Mouse (Mus musculus) gastrocnemius, adult 18-20 months (tissue): ENCODE data around the gene Rnf26. TPM values are rescaled to one million over a fixed set of nuclear protein-coding genes. Genes with fewer than 3 reads are reported as not detected.

ENCODE experiments used
- DNase-seq: peaks from one replicate; pipeline ENCODE4 v3.0.0; 2021; ENCODE audit warnings: low spot score
- long read RNA-seq, 2 experiments: library from polyadenylated mRNA; stranded (forward); transcript quantifications; one replicate each; pipeline ENCODE4 v2.0.0; 2021
- total RNA-seq, 2 experiments: library from RNA; stranded (reverse); gene quantifications; 2 replicates each; pipeline ENCODE4 v1.2.3; 2021

Gene Rnf26
- 1 to 10 TPM; 1.5 to 3.0 TPM for total RNA-seq
- long read RNA-seq, experiment 1, transcript Rnf26-201 (1 exons, 2,724 nt) = major isoform, 6 of 6 reads
- long read RNA-seq, experiment 1, partial matches to known transcripts = 0 of 6 reads
- long read RNA-seq, experiment 1, other reads (novel, unspliced or antisense) = 0 of 6 reads
- long read RNA-seq, experiment 2, transcript Rnf26-201 (1 exons, 2,724 nt) = major isoform, 8 of 8 reads
- long read RNA-seq, experiment 2, partial matches to known transcripts = 0 of 8 reads
- long read RNA-seq, experiment 2, other reads (novel, unspliced or antisense) = 0 of 8 reads

- DNase-seq = peak; percentile 99
Observed at GRCm38 (mm10) chr9:44113105-44113789, at the start of gene Rnf26, which contains the start of gene Gm49380. Gene Rnf26, minus strand, starts transcription at chr9:44113517. Gene Gm49380, minus strand, starts transcription at chr9:44113500.

DNA sequence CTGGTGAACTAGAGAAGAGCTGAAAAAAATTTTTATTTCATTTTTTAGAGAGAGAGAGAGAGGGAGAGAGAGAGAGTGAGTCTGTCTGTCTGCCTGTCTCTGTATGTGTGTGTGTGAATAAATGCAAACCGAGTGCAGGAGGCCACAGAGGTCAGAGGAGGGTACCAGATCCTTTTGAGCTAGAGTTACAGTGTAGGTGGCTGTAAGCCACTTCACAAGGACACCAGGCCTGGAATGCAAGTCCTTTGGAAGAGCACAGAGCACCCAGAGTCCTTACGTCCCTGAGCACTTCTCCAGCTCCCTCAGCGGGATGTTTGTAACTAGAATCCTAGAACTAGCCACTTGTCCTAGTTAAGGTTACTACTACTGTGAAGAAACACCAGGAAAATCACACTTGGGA, 46.6 kb upstream of the Rnf26 start:
- peak; percentile 23 for DNase-seq

- DNase-seq = peak; percentile 47
Observed at GRCm38 (mm10) chr9:44147290-44147689, 34.0 kb upstream of the Rnf26 start.

GRCm38 (mm10) chr9:44144718-44145060, 31.4 kb upstream of the Rnf26 start:
- no peak for DNase-seq

- peak; percentile 23 for DNase-seq
Observed at GRCm38 (mm10) chr9:44144023-44144717, 30.9 kb upstream of the Rnf26 start.

GRCm38 (mm10) chr9:44143421-44143820, 30.1 kb upstream of the Rnf26 start:
- DNase-seq = no peak

DNA sequence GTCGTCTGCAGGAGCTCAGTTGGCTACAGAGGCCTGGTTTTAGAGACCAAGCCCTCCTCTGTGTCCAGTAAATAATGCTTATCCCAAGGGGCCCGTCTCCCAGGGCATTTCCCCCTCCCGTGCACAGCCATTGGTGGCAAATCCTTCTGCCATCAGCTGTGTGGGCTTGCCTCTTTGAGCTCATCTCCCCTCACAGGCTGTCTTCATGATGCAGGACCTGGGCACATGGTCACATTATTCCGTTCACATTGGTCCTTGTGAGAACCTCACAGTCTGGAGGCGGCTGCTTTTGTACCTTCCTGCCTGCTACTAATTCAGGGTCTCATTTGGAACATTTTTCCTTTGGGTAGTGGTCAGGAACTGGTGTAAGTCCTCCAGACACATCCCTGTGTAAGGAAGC, 28.6 kb upstream of the Rnf26 start:
- DNase-seq = no peak

GRCm38 (mm10) chr9:44137846-44138245, 24.5 kb upstream of the Rnf26 start:
- DNase-seq = no peak

- DNase-seq = no peak
Observed at GRCm38 (mm10) chr9:44135731-44136411, 22.6 kb upstream of the Rnf26 start.

- DNase-seq = peak; percentile 20
Observed at GRCm38 (mm10) chr9:44134851-44135730, 21.8 kb upstream of the Rnf26 start.

- peak; percentile 76 for DNase-seq
Observed at GRCm38 (mm10) chr9:44134101-44134850, 21.0 kb upstream of the Rnf26 start, which contains the start of gene Mcam. Gene Mcam, plus strand, starts transcription at chr9:44134469.

DNA sequence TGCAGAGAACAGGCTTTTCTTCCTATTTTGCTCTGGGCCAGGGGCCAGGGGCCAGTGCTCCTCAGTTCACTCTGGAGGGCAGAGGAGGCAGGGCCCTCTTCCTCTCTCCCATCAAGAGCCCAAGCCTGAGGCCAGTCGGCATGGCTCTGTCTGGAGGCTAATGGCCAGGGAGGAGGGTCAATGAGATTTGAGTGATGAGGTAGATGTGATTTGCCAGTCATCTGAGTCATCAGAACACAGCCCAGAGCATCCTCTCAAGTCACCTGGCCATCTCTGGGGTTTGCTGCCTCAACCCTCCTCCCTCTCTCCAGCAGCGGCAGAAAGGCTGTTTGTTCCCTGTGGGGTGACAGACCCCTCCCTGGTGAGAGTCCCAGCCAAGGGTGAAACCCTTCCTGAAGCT, 20.0 kb upstream of the Rnf26 start:
- no peak for DNase-seq

GRCm38 (mm10) chr9:44132200-44132599, 18.9 kb upstream of the Rnf26 start:
- DNase-seq = no peak

GRCm38 (mm10) chr9:44131276-44131590, 17.9 kb upstream of the Rnf26 start:
- DNase-seq = no peak

- DNase-seq = no peak
Observed at GRCm38 (mm10) chr9:44130581-44131275, 17.4 kb upstream of the Rnf26 start.

DNA sequence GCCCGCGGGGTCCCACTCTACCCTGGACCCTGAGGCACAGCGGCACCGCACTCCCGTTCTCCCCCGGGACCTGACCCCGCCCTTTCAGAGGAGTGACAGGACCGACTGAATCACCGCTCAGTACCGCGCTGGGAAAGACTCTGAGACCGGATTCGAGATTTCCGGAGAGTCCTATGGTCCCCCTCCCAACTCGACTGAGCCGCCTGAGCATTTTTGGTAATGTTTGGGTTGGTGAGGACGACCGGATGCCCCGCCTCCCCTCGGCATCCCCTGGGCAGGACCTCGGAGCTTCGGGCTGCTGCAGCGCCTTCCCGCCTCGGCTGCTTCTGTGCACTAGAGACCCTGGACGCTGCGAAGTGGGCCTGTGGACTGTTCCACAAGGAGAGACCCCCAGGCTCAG, 16.7 kb upstream of the Rnf26 start:
- DNase-seq = peak; percentile 63

DNA sequence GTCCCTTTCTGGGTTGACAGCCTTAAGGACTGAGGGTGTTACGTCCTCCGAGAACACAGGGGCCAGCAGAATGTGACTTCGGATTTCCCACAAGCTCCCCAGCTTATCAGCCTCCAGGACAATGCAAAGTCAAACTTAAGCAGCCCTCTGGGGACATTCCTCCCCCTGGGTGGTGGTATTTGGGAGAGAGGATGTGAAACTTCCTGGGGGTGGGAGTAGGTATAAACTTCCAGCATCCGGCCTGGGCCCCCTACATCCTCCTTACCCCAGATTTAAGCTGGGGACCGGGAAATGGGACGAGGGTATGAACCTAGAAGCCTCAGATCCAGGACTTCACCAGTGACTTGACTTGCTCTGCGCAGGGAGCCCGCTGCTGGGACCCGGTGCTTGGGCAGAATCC, 16.3 kb upstream of the Rnf26 start:
- no peak for DNase-seq

- no peak for DNase-seq
Observed at GRCm38 (mm10) chr9:44127351-44127801, 14.1 kb upstream of the Rnf26 start.

- DNase-seq = no peak
Observed at GRCm38 (mm10) chr9:44126746-44127145, 13.4 kb upstream of the Rnf26 start.
